Mouse (Mus musculus): ENCODE data around the gene Bmpr1a. TPM values are rescaled to one million over a fixed set of nuclear protein-coding genes. Genes with fewer than 3 reads are reported as not detected.
A peak's percentile ranks its signal among the peaks of the same experiment; 100 is the strongest.
"Not testable (repeated sequence)": the region's sequence is repeated elsewhere in the genome, so short reads cannot be mapped to it uniquely, and the experiment has no call there.

Bmpr1a gene
- polyA plus RNA-seq, 1 experiment from 2014 or later = 37.5 TPM

DNA sequence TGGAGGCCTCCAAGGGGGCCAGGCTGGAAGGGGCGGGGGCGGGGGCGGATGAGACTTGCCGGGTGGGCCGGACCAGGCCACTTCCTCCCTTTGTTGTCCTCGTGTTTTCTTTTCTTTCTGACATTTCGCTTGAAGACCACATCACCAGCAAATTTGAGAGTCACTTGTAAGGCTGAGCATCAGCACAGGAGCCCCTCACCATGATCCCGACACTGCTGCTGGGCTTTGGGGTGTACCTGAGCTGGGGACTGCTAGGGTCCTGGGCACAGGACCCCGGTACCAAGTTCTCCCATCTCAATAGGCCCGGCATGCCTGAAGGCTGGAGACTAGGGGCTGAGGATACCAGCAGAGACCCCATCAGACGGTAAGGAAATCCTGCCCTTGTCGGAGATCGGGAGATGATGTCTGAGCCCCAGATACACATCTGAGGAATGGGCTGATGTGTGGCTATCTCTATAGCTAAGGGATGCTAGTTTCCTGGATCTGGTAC lies 127.7 kb downstream of the Bmpr1a start, which contains the start of gene Mmrn2:
TSS of gene Mmrn2 (plus strand) at position 51 of the 490 bp plus-strand sequence.
- Histone ChIP-seq H3K4me1 (peaks cover 17% of the 10 kb centered on the region), H3K9ac (0 out of 2 replicates have a peak within 1 kb of the TSS, but pooled peaks have one; percentile 3), H3K9me3 (no peaks in the 10 kb centered on the region), H3K36me3 (no peaks in the 10 kb centered on the region), H3K27ac (no peak within 1 kb of the TSS), H3K4me3 (0 out of 2 replicates have a peak within 1 kb of the TSS, but pooled peaks have one; percentile 2), H3K27me3 (replicated peaks) (no peaks in the 10 kb centered on the region), H3K4me2 (replicated peaks) (peak within 1 kb of the TSS; percentile 38)
- ATAC-seq (ENCODE audit: low FRiP score, low read depth) = no peak
- WGBS = 81% methylated on average over 13 of the region's 13 CpGs

GRCm38 (mm10) chr14:34374577-34374976 lies 128.6 kb downstream of the Bmpr1a start, which contains the start of gene Sncg:
TSS of gene Sncg (minus strand) at chr14:34374789.
- ATAC-seq (ENCODE audit: low FRiP score, low read depth) = peak; percentile 23; the same call in 1 of the 2 replicates
- no peaks in the 10 kb centered on the region for H3K9me3 ChIP-seq
- H3K27me3 ChIP-seq (replicated peaks) = no peaks in the 10 kb centered on the region
- H3K4me2 ChIP-seq (replicated peaks) = peak within 1 kb of the TSS; percentile 38
- H3K4me3 ChIP-seq = 0 out of 2 replicates have a peak within 1 kb of the TSS, but pooled peaks have one; percentile 2
- no peak within 1 kb of the TSS for H3K27ac ChIP-seq
- WGBS = 32% methylated on average over 10 of the region's 10 CpGs
- peaks cover 17% of the 10 kb centered on the region for H3K4me1 ChIP-seq
- no peaks in the 10 kb centered on the region for H3K36me3 ChIP-seq
- 0 out of 2 replicates have a peak within 1 kb of the TSS, but pooled peaks have one; percentile 19 for H3K9ac ChIP-seq

GRCm38 (mm10) chr14:34373581-34373980 lies 129.6 kb downstream of the Bmpr1a start:
- peak overlapping the region; percentile 38 for H3K4me2 ChIP-seq (replicated peaks)
- H3K4me1 ChIP-seq = peaks cover 15% of the 10 kb centered on the region
- 0 out of 2 replicates have a peak overlapping the region, but pooled peaks have one; percentile 19 for H3K9ac ChIP-seq
- H3K27me3 ChIP-seq (replicated peaks) = no peaks in the 10 kb centered on the region
- H3K9me3 ChIP-seq = no peaks in the 10 kb centered on the region
- H3K36me3 ChIP-seq = no peaks in the 10 kb centered on the region
- ATAC-seq (ENCODE audit: low FRiP score, low read depth) = no peak
- no peak overlapping the region for H3K4me3 ChIP-seq
- 83% methylated on average over 6 of the region's 6 CpGs for WGBS
- H3K27ac ChIP-seq = no peak overlapping the region

DNA sequence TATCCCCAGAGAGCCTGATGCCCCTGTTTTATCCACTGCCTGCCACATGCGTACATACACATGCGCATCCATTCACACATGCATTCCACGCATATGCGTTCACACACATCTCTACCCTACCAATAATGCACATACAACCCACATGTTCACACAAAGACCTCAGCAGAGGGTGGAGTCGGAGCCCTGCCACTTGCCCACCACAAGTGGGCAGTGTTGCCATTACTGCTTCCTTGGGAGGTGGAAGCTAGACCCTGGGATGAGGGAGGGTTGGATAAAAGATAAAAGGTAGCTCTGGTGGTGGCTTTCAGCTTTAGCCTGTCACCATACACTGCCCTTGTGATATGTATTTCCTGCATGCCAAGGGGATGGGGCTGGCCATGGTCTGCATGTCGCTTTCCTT lies 130.5 kb downstream of the Bmpr1a start:
- Histone ChIP-seq H3K4me3 (no peak overlapping the region), H3K9me3 (no peaks in the 10 kb centered on the region), H3K27me3 (replicated peaks) (no peaks in the 10 kb centered on the region), H3K27ac (no peak overlapping the region), H3K4me1 (peaks cover 10% of the 10 kb centered on the region), H3K36me3 (no peaks in the 10 kb centered on the region), H3K9ac (no peak overlapping the region), H3K4me2 (replicated peaks) (peak overlapping the region; percentile 38)
- ATAC-seq (ENCODE audit: low FRiP score, low read depth) = no peak
- 84% methylated on average over 6 of the region's 6 CpGs for WGBS

GRCm38 (mm10) chr14:34371763-34372162 lies 131.4 kb downstream of the Bmpr1a start:
- ATAC-seq (ENCODE audit: low FRiP score, low read depth) = no peak
- Histone ChIP-seq H3K4me3 (no peak overlapping the region), H3K9ac (no peak overlapping the region), H3K27ac (no peak overlapping the region), H3K9me3 (no peaks in the 10 kb centered on the region), H3K36me3 (no peaks in the 10 kb centered on the region), H3K27me3 (replicated peaks) (no peaks in the 10 kb centered on the region), H3K4me1 (peaks cover 10% of the 10 kb centered on the region), H3K4me2 (replicated peaks) (peak overlapping the region; percentile 38)
- 84% methylated on average over 2 of the region's 2 CpGs for WGBS

DNA sequence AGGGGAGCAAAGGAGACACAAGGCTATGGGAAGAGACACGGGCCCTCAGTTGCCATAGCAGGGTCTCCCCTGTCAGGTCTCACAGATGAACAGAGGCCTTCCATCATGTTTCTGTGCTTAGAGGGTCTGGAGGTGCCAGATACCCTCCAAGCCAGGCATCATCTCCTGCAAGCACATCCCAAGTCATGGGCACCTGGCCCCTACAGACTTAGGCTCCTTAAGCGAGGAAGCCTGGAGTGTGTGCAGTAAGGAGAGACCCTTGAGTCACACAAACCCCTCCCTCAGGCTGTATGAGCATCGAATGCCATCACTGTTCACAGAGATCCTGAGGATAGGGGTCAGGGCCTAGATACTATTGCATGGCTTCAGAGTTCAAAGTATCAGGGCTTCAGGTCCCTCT lies 132.2 kb downstream of the Bmpr1a start:
- no peaks in the 10 kb centered on the region for H3K9me3 ChIP-seq
- no peak overlapping the region for H3K27ac ChIP-seq
- no peak for ATAC-seq (ENCODE audit: low FRiP score, low read depth)
- no peak overlapping the region for H3K9ac ChIP-seq
- no peak overlapping the region for H3K4me3 ChIP-seq
- H3K4me1 ChIP-seq = peaks cover 10% of the 10 kb centered on the region
- H3K4me2 ChIP-seq (replicated peaks) = no peak overlapping the region
- no peaks in the 10 kb centered on the region for H3K27me3 ChIP-seq (replicated peaks)
- WGBS = 84% methylated on average over 3 of the region's 3 CpGs
- H3K36me3 ChIP-seq = no peaks in the 10 kb centered on the region

- Histone ChIP-seq H3K4me2 (replicated peaks) (no peak overlapping the region), H3K9ac (no peak overlapping the region), H3K4me1 (peaks cover 10% of the 10 kb centered on the region), H3K27ac (no peak overlapping the region), H3K36me3 (no peaks in the 10 kb centered on the region), H3K4me3 (no peak overlapping the region), H3K27me3 (replicated peaks) (no peaks in the 10 kb centered on the region), H3K9me3 (no peaks in the 10 kb centered on the region)
- WGBS = 62% methylated on average over 3 of the region's 3 CpGs
- ATAC-seq (ENCODE audit: low FRiP score, low read depth) = no peak
These were observed 132.9 kb downstream of the Bmpr1a start for GRCm38 (mm10) chr14:34370203-34370602.

DNA sequence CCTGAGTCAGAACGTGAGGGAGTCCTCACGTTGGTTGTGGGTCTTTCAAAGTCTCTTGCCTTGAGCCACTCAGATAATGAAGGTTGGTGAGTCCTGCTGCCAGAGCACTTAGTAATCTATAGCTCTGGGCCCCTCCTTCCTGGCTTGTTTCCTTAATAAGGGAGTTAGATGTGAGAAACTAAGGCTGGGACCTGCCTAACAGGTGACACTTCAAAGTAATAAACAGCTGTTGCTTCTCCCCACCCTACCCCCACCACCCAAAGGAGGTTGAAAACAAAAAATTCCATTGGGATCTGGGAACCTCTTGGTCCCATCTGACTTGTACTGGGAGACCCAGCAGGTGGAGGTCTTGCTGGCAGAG lies 138.0 kb downstream of the Bmpr1a start:
- 93% methylated on average over 2 of the region's 2 CpGs for WGBS
- H3K4me2 ChIP-seq (replicated peaks) = no peak overlapping the region
- H3K9me3 ChIP-seq = no peaks in the 10 kb centered on the region
- no peak overlapping the region for H3K4me3 ChIP-seq
- peaks cover 4% of the 10 kb centered on the region; the same call in 1 of the 2 replicates for H3K4me1 ChIP-seq
- H3K36me3 ChIP-seq = no peaks in the 10 kb centered on the region
- no peak overlapping the region for H3K9ac ChIP-seq
- no peak overlapping the region for H3K27ac ChIP-seq
- no peak for ATAC-seq (ENCODE audit: low FRiP score, low read depth)
- no peaks in the 10 kb centered on the region for H3K27me3 ChIP-seq (replicated peaks)

DNA sequence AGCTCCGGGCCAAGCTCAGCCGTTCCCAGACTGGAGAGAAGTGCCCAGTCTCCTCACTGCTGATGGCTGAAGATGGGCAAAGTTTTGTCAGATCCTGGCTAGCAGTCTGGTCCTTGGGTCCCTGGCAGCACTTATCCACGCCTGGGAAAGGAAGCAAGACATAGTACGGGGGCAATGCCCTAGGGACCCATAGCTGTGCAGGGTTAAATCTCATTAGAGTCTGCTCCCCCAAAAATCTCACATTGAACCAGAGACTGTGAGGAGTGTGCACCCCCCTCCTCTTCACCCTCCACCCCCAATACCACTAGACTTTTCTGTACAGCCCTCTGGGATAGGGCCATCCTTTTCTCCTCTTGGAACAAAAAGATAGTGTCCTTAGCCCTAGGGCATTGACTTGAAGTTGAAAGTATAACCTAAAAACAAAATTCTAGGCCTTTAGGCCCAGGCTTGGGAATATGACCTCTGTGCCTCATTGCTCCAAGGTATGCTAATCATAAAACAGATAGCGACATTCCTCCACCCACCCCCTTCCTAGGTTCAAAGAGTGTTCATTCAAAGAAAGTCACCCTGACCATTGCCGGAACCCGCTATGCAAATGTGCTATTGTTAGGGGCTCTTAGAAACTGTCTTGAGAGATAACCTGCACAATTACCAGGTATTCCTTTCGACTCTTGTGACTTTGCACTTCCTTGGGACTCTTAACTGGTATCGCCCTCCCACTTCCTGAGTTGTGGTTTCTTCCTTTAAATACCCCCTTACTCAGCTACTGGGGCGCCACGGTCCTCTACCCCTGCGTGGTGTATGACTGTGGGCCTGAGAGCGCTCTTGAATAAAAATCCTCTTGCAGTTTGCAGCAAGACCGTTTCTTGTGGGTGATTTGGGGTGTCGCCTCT lies 138.6 kb downstream of the Bmpr1a start:
- H3K4me3 ChIP-seq = peak overlapping the region; percentile 33; the same call in 1 of the 2 replicates
- WGBS = 81% methylated on average over 15 of the region's 15 CpGs
- H3K4me1 ChIP-seq = not testable (repeated sequence)

GRCm38 (mm10) chr14:34363490-34364253 lies 139.5 kb downstream of the Bmpr1a start:
- peak; percentile 77 for ATAC-seq (ENCODE audit: low FRiP score, low read depth)

More for the DNA sequence above, 138.6 kb downstream of the Bmpr1a start:
- H3K9me3 ChIP-seq; H3K27ac ChIP-seq; H3K27me3 ChIP-seq (replicated peaks); H3K36me3 ChIP-seq: not testable (repeated sequence)
- ATAC-seq (ENCODE audit: low FRiP score, low read depth) = peak; percentile 30; the same call in 1 of the 2 replicates
- peak overlapping the region; percentile 23; the same call in 1 of the 2 replicates for H3K9ac ChIP-seq
- peak overlapping the region; percentile 76 for H3K4me2 ChIP-seq (replicated peaks)

GRCm38 (mm10) chr14:34362726-34363445 lies 140.3 kb downstream of the Bmpr1a start:
- peak overlapping the region; percentile 23; the same call in 1 of the 2 replicates for H3K9ac ChIP-seq
- peaks cover 4% of the 10 kb centered on the region; the same call in 1 of the 2 replicates for H3K4me1 ChIP-seq
- H3K27ac ChIP-seq = no peak overlapping the region
- 33% methylated on average over 18 of the region's 18 CpGs for WGBS
- no peaks in the 10 kb centered on the region for H3K27me3 ChIP-seq (replicated peaks)
- H3K4me3 ChIP-seq = peak overlapping the region; percentile 33
- no peaks in the 10 kb centered on the region for H3K9me3 ChIP-seq
- peak overlapping the region; percentile 76 for H3K4me2 ChIP-seq (replicated peaks)
- peak; percentile 48; the same call in 1 of the 2 replicates for ATAC-seq (ENCODE audit: low FRiP score, low read depth)
- no peaks in the 10 kb centered on the region for H3K36me3 ChIP-seq

More at GRCm38 (mm10) chr14:34363490-34364253, 139.5 kb downstream of the Bmpr1a start:
- H3K27me3 ChIP-seq (replicated peaks) = no peaks in the 10 kb centered on the region
- H3K27ac ChIP-seq = no peak overlapping the region
- WGBS = 3% methylated on average over 32 of the region's 32 CpGs
- no peaks in the 10 kb centered on the region for H3K9me3 ChIP-seq
- peak overlapping the region; percentile 23 for H3K9ac ChIP-seq
- H3K4me2 ChIP-seq (replicated peaks) = peak overlapping the region; percentile 76
- H3K4me3 ChIP-seq = peak overlapping the region; percentile 33
- no peaks in the 10 kb centered on the region for H3K36me3 ChIP-seq
- H3K4me1 ChIP-seq = peaks cover 4% of the 10 kb centered on the region; the same call in 1 of the 2 replicates
